Mouse (Mus musculus) neural tube, embryonic 11.5 days (tissue): ENCODE data around the gene Unc5cl. TPM values are rescaled to one million over a fixed set of nuclear protein-coding genes. Genes with fewer than 3 reads are reported as not detected.

ENCODE experiments used
- ATAC-seq: fragments of 200-750 bp; cut with Nextera tagmentation; 2 replicates; pipeline ENCODE4 v1.8.0; 2017; ENCODE audit warnings: moderate number of reproducible peaks, mild to moderate bottlenecking, moderate TSS enrichment, moderate library complexity; ENCODE audit not compliant: insufficient read depth, low FRiP score, low TSS enrichment
- DNase-seq: peaks from one replicate; pipeline ENCODE4 v3.0.0-alpha.2; 2015; ENCODE audit warnings: low spot score
- H3K27ac ChIP-seq: fragments of 300-500 bp; sonication (generic); 2 replicates; pipeline ENCODE4 v1.5.1; 2014; ENCODE audit warnings: low read depth, mild to moderate bottlenecking, low read length
- H3K27me3 ChIP-seq: fragments of 300-500 bp; sonication (generic); 2 replicates; pipeline ENCODE4 v1.6.1; 2014; ENCODE audit warnings: mild to moderate bottlenecking, low read length, mixed read lengths; ENCODE audit not compliant: control insufficient read depth, insufficient read depth
- H3K36me3 ChIP-seq: fragments of 300-500 bp; sonication (generic); 2 replicates; pipeline ENCODE4 v1.6.1; 2014; ENCODE audit warnings: mild to moderate bottlenecking, low read length, moderate library complexity, mixed read lengths; ENCODE audit not compliant: control insufficient read depth, insufficient read depth
- H3K4me1 ChIP-seq: fragments of 300-500 bp; sonication (generic); 2 replicates; pipeline ENCODE4 v1.6.1; 2014; ENCODE audit warnings: low read length, mixed read lengths; ENCODE audit not compliant: control insufficient read depth, insufficient read depth
- H3K4me2 ChIP-seq: fragments of 300-500 bp; sonication (generic); 2 replicates; pipeline ENCODE4 v1.6.1; 2014; ENCODE audit warnings: low read depth, mild to moderate bottlenecking, moderate library complexity
- H3K4me3 ChIP-seq: fragments of 300-500 bp; sonication (generic); 2 replicates; pipeline ENCODE4 v1.5.1; 2014; ENCODE audit warnings: low read depth, low read length
- H3K9ac ChIP-seq: fragments of 300-500 bp; sonication (generic); 2 replicates; pipeline ENCODE4 v1.6.1; 2014; ENCODE audit warnings: mild to moderate bottlenecking, low read length
- H3K9me3 ChIP-seq: fragments of 300-500 bp; sonication (generic); 2 replicates; pipeline ENCODE4 v1.6.1; 2016; ENCODE audit warnings: low read length; ENCODE audit not compliant: control insufficient read depth
- WGBS: fragments of 180-500 bp; shearing (Covaris S2); extraction: QIAGEN DNeasy Blood & Tissue Kit; methylation state at CpG from one replicate; pipeline ENCODE4 v1.1.7; 2014; 5-methylcytosine and 5-hydroxymethylcytosine counted together
- polyA plus RNA-seq: library from polyadenylated mRNA; unstranded; fragments of >200 nt; fragmentation: Nextera tagmentation; extraction: Ambion mirVana; gene quantifications from 2 replicates; pipeline ENCODE4 v1.2.1, GENCODE M21; 2014

The Unc5cl gene
- polyA plus RNA-seq, 1 experiment from 2014 or later, result 0.48 TPM

GRCm38 (mm10) chr17:48437421-48437911, 17.2 kb upstream of the Unc5cl start:
- Histone ChIP-seq H3K4me1 (peaks cover 5% of the 10 kb centered on the region; the same call in 1 of the 2 replicates), H3K36me3 (no peaks in the 10 kb centered on the region), H3K9me3 (no peaks in the 10 kb centered on the region), H3K9ac (peak overlapping the region; percentile 32; the same call in 1 of the 2 replicates), H3K27ac (peak overlapping the region; percentile 69), H3K4me2 (no peak overlapping the region), H3K27me3 (no peaks in the 10 kb centered on the region), H3K4me3 (no peak overlapping the region)
- ATAC-seq (no peak), DNase-seq (peak; percentile 51)
- whole genome bisulfite sequencing, result 28% methylated on average over 7 of the region's 7 CpGs

- Histone ChIP-seq H3K4me3 (no peak overlapping the region), H3K27me3 (no peaks in the 10 kb centered on the region), H3K9ac (no peak overlapping the region), H3K27ac (no peak overlapping the region), H3K4me2 (no peak overlapping the region), H3K36me3 (no peaks in the 10 kb centered on the region), H3K4me1 (peaks cover 2% of the 10 kb centered on the region; the same call in 1 of the 2 replicates), H3K9me3 (no peaks in the 10 kb centered on the region)
- no peak for ATAC-seq
- DNase-seq, result no peak
- WGBS, result 74% methylated on average over 7 of the region's 7 CpGs
Measured at GRCm38 (mm10) chr17:48442745-48443457, 11.8 kb upstream of the Unc5cl start.

- Histone ChIP-seq H3K4me2 (no peak overlapping the region), H3K27me3 (no peaks in the 10 kb centered on the region), H3K4me1 (no peaks in the 10 kb centered on the region), H3K36me3 (no peaks in the 10 kb centered on the region), H3K4me3 (no peak overlapping the region), H3K9me3 (no peaks in the 10 kb centered on the region), H3K9ac (no peak overlapping the region), H3K27ac (no peak overlapping the region)
- no peak for ATAC-seq
- no peak for DNase-seq
- WGBS, result 60% methylated on average over 16 of the region's 16 CpGs
Measured at GRCm38 (mm10) chr17:48443542-48444145, 11.1 kb upstream of the Unc5cl start.

- DNase-seq (no peak), ATAC-seq (no peak)
- Histone ChIP-seq H3K9me3 (no peaks in the 10 kb centered on the region), H3K9ac (no peak overlapping the region), H3K4me1 (no peaks in the 10 kb centered on the region), H3K4me2 (no peak overlapping the region), H3K36me3 (no peaks in the 10 kb centered on the region), H3K27me3 (no peaks in the 10 kb centered on the region), H3K27ac (no peak overlapping the region), H3K4me3 (no peak overlapping the region)
- WGBS, result 77% methylated on average over 8 of the region's 8 CpGs
Measured at GRCm38 (mm10) chr17:48447675-48448074, 7.0 kb upstream of the Unc5cl start.

GRCm38 (mm10) chr17:48450666-48451352, 3.9 kb upstream of the Unc5cl start:
- H3K9ac ChIP-seq, result no peak overlapping the region
- no peak for ATAC-seq
- no peak overlapping the region for H3K4me2 ChIP-seq
- no peaks in the 10 kb centered on the region for H3K27me3 ChIP-seq
- no peak for DNase-seq
- H3K4me3 ChIP-seq, result no peak overlapping the region
- H3K9me3 ChIP-seq, result no peaks in the 10 kb centered on the region
- H3K27ac ChIP-seq, result no peak overlapping the region
- H3K36me3 ChIP-seq, result no peaks in the 10 kb centered on the region
- 80% methylated on average over 13 of the region's 13 CpGs for WGBS
- H3K4me1 ChIP-seq, result no peaks in the 10 kb centered on the region

- no peaks in the 10 kb centered on the region for H3K4me1 ChIP-seq
- no peaks in the 10 kb centered on the region for H3K27me3 ChIP-seq
- H3K27ac ChIP-seq, result no peak within 1 kb of the TSS
- H3K9ac ChIP-seq, result no peak within 1 kb of the TSS
- no peak within 1 kb of the TSS for H3K4me2 ChIP-seq
- no peaks in the 10 kb centered on the region for H3K9me3 ChIP-seq
- H3K4me3 ChIP-seq, result no peak within 1 kb of the TSS
- ATAC-seq (no peak), DNase-seq (no peak)
- H3K36me3 ChIP-seq, result no peaks in the 10 kb centered on the region
- WGBS, result 65% methylated on average over 7 of the region's 7 CpGs
Measured at GRCm38 (mm10) chr17:48451353-48451675, 3.4 kb upstream of the Unc5cl start, which contains the start of gene Tspo2. Gene Tspo2, minus strand, starts transcription at chr17:48451522.

- H3K36me3 ChIP-seq, result no peaks in the 10 kb centered on the region
- H3K27ac ChIP-seq, result no peak overlapping the region
- H3K4me2 ChIP-seq, result no peak overlapping the region
- no peak overlapping the region for H3K9ac ChIP-seq
- H3K27me3 ChIP-seq, result no peaks in the 10 kb centered on the region
- WGBS, result 74% methylated on average over 9 of the region's 9 CpGs
- no peak for DNase-seq
- no peak overlapping the region for H3K4me3 ChIP-seq
- H3K9me3 ChIP-seq, result no peaks in the 10 kb centered on the region
- ATAC-seq, result no peak
- H3K4me1 ChIP-seq, result no peaks in the 10 kb centered on the region
Measured at GRCm38 (mm10) chr17:48451753-48452444, 2.8 kb upstream of the Unc5cl start.

GRCm38 (mm10) chr17:48453489-48453888, 1.2 kb upstream of the Unc5cl start:
- 78% methylated on average over 7 of the region's 7 CpGs for WGBS

More at GRCm38 (mm10) chr17:48453489-48453888, 1.2 kb upstream of the Unc5cl start:
- Histone ChIP-seq H3K27ac (no peak overlapping the region), H3K4me2 (no peak overlapping the region), H3K4me1 (no peaks in the 10 kb centered on the region), H3K9ac (no peak overlapping the region), H3K9me3 (no peaks in the 10 kb centered on the region), H3K27me3 (no peaks in the 10 kb centered on the region), H3K36me3 (no peaks in the 10 kb centered on the region), H3K4me3 (no peak overlapping the region)
- no peak for DNase-seq
- ATAC-seq, result no peak
